Mouse (Mus musculus) thymus, postnatal 36 days (tissue): Measurements from ENCODE around the gene Mrgprh.
A peak's percentile ranks its signal among the peaks of the same experiment; 100 is the strongest.
"Not testable (repeated sequence)": the region's sequence is repeated elsewhere in the genome, so short reads cannot be mapped to it uniquely, and the experiment has no call there.

ENCODE experiments used
- DNase-seq, 2 experiments: peaks; one replicate each; pipeline ENCODE4 v3.0.0; 2022; ENCODE audit warnings: mixed read lengths in 2 of 2

Mrgprh gene

DNA sequence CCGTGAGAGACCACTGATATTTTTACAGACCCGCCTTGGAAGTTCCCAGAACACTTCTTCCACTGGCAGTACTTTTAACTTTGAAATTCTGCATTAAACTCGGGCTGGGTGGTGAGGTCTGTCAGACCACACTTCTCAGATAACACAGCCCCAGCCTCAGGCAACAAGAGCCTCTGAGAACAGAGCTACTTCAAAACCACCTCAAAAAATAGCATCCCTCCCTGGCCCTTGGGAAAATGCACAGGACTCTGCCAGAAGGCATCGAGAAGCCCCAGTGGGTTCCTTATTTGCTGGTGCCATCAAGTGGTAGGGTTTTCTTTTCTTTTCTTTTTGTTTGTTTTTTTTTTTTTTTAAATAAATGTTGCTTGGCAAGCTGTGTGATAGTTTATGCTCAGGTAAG is 7.2 kb upstream of the Mrgprh start:
- no peak for DNase-seq

DNA sequence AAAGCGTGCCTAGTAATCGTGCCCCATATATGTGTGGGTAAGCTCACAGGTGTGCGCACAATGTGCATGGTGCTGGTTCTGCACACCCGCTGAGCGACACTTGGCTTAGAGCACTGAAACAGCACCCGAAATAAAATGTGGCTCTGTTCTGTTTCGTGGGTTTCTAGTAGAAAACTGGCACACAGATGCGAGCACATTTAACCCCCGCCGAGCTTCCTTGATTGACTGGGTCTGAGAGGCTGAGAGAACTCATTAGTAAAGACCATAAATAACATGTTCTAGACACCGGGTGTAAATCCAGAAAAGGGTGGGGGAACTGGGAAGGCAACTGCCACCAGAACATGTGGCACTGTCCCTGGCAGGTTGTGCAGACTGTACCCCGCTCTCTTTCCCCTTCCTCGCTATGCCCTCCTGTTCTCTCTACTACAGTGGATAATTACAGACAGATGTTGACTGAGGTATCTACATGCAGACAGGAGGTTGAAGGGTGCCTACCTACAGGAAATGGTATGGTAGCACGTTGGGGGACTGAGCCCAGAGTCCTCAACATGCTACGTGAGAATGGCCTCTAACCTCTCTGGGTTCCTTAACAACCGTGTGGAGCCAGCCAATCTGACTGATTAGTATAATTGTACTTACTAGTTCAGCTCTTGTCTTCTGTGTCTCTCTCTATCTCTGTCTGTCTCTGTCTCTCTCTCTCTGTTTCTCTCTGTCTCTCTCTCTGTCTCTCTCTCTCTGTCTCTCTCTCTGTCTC is 3.4 kb upstream of the Mrgprh start:
- peak; percentile 23 to 41 for DNase-seq

- peak; percentile 74 to 78 for DNase-seq
These were observed 4.3 kb downstream of the Mrgprh start for GRCm38 (mm10) chr17:12880178-12880577.

DNA sequence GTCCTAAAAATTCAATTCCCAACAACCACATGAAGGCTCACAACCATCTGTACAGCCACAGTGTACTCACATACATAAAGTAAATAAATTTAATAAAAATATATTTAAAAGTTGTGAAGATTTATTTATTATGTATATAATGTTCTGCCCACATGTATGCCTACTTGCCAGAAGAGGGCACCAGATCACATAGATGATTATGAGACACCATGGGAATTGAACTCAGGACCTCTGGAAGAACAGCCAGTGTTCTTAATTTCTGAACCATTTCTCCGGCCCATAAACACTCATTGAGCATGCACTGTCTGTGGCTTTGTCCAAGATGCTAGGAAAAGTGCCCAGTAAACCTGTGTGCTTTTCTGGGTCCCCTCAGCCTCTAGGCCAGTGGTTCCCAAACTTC is 5.4 kb downstream of the Mrgprh start:
- no peak for DNase-seq

GRCm38 (mm10) chr17:12886620-12887019 is 10.8 kb downstream of the Mrgprh start:
- DNase-seq: peak; percentile 23 to 41

DNA sequence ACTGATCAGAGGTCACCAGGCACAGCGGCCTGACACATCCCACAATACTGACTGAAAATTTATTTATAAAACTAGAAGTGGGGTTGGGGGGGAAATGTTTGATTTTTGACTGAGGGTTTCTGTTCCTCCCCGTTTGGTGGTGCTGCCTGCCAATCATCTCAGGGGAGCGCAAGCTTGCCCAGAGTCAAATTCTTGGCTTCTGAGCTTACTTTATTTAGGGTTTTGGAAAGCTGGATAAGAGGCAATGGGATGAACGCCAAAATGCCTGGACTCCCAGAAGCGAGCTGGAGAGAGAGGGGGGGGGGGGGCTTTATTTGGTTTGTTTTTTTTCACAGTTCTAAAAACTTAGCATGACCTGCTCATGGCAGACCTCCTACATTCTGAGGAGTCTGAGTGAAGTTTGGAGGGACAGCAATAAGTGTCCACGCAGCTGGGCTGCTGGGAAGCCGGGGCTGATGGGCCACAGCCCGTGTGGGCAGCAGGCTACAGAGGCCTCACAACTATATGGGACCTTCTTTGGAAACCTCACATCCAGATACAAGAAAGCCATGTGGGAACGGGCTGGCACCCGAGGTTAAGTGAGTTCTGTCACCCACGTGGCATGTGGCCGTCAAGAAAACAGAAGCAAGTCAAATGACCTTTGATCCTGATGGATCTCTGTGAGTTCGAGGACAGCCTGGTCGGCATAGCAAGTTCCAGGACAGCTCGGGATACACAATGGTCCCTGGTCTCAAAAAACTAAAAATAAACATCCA is 11.4 kb downstream of the Mrgprh start:
- DNase-seq: no peak

- no peak for DNase-seq
These were observed 15.2 kb downstream of the Mrgprh start for GRCm38 (mm10) chr17:12891054-12891453.

DNA sequence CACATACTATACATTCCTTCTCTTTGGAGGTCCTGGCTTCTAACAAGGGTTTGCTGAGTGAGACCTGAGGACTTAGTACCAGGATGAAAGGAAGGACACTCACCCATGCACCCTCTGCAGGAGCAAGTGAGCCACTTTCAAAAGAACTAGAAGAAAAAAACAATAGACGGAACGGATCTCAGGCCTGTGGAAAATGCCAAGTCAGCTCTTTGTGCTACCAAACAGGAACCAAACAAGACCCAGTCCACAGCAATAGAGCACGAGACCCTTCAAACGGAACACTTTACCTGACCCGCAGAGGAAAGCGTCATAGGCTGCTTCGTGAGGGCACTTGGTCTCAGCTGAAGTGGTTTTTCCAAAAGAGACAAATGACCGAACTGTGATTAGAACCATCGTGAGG is 16.2 kb downstream of the Mrgprh start:
- DNase-seq: no peak

DNA sequence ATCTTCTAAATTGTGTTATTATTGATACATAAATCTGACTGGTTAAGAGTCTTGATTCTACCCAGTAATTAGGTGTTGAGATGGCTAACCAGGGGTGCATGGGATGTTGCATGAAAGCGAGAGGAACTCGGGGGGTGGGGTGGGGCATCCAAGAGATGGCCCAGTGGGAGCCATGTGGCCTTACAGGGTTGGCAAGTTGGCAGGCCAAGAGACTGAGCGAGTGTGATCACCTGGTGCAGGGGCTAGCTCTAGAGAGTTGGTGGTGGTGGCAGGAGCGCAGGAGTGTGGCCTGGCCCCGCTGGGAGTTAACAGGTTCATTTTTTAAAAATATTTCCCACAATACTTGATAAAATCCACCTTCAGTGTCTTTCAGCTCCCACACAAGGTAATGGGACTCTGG is 21.8 kb downstream of the Mrgprh start:
- no peak for DNase-seq

- not testable (repeated sequence) for DNase-seq
These were observed 22.8 kb downstream of the Mrgprh start for GRCm38 (mm10) chr17:12898607-12899006.

- no peak for DNase-seq
These were observed 26.5 kb downstream of the Mrgprh start for GRCm38 (mm10) chr17:12902291-12902690.

DNA sequence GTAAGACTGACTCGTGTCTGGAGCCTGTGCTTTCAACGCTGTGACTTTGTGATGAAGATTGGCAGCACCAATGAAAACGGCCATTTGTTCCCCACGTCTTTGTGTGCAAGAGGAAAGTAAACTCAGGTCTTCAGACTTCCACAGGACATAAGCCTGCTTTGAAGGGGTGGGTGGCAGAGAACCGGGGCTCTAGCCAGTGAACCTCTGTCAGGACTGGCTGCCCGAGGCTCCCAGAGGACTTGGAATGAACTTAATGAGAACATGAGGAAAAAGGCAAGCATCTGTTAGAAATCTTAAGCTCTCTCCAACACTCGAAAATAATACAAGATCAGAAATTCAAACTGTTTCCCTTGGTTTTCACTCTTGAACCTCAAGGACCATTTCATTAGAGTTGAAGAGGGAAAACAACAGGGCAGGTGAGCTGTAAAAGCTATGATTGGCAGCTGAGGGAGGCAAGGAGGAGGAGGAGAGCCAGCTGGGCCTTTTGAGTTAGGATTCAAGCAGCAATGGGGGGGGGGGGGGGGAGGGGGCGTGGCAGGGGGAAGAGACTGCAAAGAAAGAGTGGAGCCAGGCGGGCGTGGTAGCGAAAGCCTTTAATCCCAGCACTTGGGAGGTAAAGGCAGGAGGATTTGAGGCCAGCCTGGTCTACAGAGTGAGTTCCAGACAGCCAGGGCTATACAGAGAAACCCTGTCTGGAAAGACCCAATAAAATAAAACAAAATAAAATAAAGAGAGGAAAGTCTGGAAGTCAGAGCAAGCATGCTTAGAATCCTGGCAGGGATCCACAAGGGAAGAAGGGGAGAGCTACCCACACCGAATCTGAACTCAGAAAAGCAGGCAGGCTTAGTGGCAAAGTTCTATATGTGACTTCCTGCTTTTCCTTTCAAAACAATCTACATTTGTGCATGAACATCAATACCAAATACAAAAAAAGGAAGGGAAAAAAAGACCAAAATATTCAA is 27.8 kb downstream of the Mrgprh start:
- no peak for DNase-seq

DNA sequence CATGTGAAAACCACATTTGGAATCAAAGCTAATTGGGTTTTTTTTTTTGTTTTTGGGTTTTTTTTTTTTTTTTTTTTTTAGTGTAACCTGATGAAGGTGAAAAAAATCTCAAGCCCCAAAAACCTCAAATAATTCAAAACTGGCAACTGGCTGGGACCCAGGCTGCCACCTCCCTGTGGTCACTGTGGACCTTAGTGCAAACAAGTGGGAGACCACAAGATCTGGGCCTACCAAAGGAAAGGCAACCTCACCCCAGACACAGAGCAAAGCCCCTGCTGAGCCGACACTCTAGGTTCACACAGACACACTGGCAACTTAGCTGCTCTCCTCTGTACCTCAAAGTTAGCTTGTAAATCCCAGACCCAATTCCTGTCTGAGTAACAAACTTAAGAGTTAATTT is 28.5 kb downstream of the Mrgprh start:
- no peak for DNase-seq

GRCm38 (mm10) chr17:12905810-12906209 is 30.0 kb downstream of the Mrgprh start:
- DNase-seq: no peak

DNA sequence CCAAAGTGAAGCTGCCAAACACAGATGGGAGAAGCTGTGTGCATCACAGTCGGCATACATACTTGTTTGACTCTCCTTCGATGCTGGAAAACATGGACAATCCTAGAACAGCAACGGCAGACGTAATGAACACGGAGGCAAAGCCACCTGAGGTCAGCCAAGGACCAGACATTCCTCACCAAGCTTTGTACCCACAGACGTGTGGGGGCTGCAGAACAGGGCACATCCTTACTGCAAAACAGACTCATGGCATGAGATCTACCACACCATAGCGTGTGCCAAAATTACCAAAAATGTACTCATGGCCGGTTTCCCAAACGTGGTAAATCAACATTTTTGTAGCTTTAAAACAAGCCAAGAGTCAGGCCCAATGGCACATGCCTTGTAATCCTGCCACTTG is 30.6 kb downstream of the Mrgprh start:
- DNase-seq: no peak

- no peak for DNase-seq
These were observed 33.8 kb downstream of the Mrgprh start, which contains the start of gene Pnldc1 for GRCm38 (mm10) chr17:12909361-12910280. Gene Pnldc1, minus strand, starts transcription at chr17:12910230.

DNA sequence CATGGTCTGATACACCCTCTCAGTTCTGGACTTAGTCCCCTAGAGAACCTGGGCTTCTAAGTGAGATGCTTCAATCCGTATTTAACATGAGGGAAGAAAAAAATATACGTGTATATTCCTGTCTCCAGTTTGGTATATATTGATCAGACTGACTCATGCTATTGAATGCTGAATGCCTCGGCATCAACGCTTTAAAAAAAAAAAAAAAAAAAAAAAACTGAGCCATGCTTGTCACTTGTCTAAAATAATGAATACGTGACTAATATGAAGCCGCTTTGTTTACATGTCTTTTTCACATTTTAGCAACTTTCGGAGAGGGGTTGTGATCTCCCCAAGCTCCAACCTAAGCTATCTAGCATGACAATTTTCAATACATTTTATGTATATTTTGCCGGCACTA is 34.6 kb downstream of the Mrgprh start:
- no peak for DNase-seq

GRCm38 (mm10) chr17:12915488-12915880 is 39.6 kb downstream of the Mrgprh start, which contains the start of gene Tcp1:
Gene Tcp1, plus strand, starts transcription at chr17:12915701.
- no peak for DNase-seq

- peak; percentile 97 to 99 for DNase-seq
These were observed 40.2 kb downstream of the Mrgprh start, which contains the start of gene Mrpl18 for GRCm38 (mm10) chr17:12915881-12916583. Gene Mrpl18, minus strand, starts transcription at chr17:12916345.

DNA sequence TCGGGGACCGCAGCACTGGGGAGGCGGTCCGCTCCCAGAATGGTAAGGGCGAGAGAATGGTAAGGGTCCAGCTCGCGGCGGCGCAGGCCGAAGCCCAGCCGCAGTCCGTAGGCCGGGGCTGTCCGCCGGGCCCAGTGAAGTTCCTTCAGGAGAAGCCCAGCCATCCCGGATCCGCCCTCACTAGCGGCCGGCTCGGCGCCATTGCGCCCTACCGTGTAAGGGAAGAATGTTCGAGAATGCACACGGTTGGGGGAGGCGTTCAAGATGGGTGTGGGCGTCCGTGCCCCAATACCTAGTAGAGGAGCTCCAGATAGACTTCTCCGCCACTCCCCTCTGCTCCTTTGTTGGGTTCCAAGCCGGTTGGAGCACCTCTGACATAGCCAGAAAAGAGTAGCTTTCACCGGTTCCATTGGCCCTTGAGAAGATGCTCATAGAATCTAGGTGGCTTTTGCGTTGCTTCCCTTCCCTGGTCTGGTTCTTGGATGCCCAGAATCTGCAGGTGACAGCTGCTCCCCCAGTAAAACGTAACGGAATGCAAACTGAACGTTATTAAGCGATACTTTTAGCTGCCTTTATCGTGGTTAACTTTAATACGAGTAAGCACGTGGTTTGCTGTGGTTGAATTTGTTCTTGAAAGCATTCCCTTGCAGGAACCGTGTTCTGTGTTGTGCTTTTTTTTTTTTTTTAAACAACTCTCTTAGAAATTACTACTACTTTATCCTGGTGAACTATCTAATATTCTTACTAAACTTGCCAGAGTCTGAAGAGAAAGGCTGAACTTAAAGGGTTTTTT is 41.0 kb downstream of the Mrgprh start:
- no peak for DNase-seq
